Mouse (Mus musculus) liver, postnatal 0 days (tissue): ENCODE results near the gene Daxx.

Experiments used
- CTCF ChIP-seq: sonication (generic); IDR thresholded peaks from 2 replicates; pipeline ENCODE4 v1.5.1; 2016; ENCODE audit warnings: antibody characterized with exemption, low read depth
- EP300 ChIP-seq: IDR thresholded peaks from 2 replicates; pipeline ENCODE4 v1.6.1; 2016; ENCODE audit warnings: antibody characterized with exemption, low read depth, mild to moderate bottlenecking

- TF ChIP-seq CTCF: no peak
- no peak for TF ChIP-seq EP300
Observed at GRCm38 (mm10) chr17:33916847-33917655, 7.8 kb downstream of the Daxx start.
